Mouse (Mus musculus): Measurements from ENCODE around the gene 6330403K07Rik. TPM values are rescaled to one million over a fixed set of nuclear protein-coding genes. Genes with fewer than 3 reads are reported as not detected.
A peak's percentile ranks its signal among the peaks of the same experiment; 100 is the strongest.

The 6330403K07Rik gene
- polyA plus RNA-seq, 1 experiment from 2014 or later = 58.8 TPM

GRCm38 (mm10) chr11:71019201-71020068 is 13.9 kb downstream of the 6330403K07Rik start, which contains the start of the genes Mis12 and Derl2:
Gene Mis12, plus strand, starts transcription at chr11:71019611.
Gene Derl2, minus strand, starts transcription at chr11:71019841.
- Histone ChIP-seq H3K27ac (ENCODE audit: low read length) (peak within 1 kb of the TSS; percentile 93), H3K9ac (replicated peaks; ENCODE audit: low read depth, low read length) (peak within 1 kb of the TSS; percentile 77), H3K4me1 (ENCODE audit: control insufficient read depth, insufficient read depth, low read length) (peaks cover 22% of the 10 kb centered on the region), H3K9me3 (ENCODE audit: control insufficient read depth, low read depth, low read length) (no peaks in the 10 kb centered on the region), H3K4me2 (replicated peaks; ENCODE audit: low read depth, low read length) (peak within 1 kb of the TSS; percentile 79), H3K27me3 (ENCODE audit: control insufficient read depth, insufficient read depth, low read length) (no peaks in the 10 kb centered on the region), H3K36me3 (ENCODE audit: control insufficient read depth, insufficient read depth, low read length) (peaks cover 4% of the 10 kb centered on the region; the same call in 1 of the 2 replicates), H3K4me3 (ENCODE audit: low read depth, low read length) (peak within 1 kb of the TSS; percentile 89)
- under 1% methylated on average over 71 of the region's 71 CpGs for WGBS
- ATAC-seq (ENCODE audit: insufficient number of reproducible peaks, insufficient read depth, low FRiP score, low read depth) = peak; percentile 100

DNA sequence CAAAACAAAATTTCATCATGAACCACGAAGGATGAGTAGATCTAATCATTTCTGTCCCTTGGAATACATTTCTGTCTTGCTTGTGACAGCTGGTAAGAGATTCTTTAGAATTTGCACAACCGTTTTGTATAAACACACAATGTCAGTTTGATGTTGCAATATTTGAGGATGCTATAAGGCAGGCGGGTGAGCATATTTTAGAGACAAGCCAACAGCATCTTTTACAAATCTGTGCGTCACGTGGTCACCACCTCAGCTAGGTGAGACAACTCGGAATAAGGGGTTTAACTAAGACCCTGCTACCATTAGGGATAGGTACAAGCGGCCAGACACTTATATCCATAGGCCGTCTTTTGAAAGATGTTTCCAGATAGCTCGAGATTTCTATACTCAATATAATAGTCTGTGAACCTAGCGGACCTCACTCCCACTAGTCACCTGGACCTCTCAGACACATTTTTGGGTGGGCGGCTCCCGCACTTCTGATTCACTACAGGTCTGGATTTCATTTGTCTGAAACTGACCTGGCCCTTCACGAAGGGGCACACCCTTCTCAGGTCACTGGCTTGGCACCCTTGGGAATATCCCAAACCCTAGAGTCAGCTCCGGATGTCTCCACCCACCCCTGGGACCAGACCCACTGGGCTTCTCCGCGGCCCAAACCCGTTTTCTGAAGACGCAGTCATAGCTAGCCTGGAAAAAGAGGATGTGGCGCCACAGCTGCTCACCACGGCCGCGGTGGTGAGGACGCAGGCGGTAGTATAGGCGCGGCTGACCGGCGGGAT is 14.7 kb downstream of the 6330403K07Rik start:
- Histone ChIP-seq H3K4me1 (ENCODE audit: control insufficient read depth, insufficient read depth, low read length) (peaks cover 22% of the 10 kb centered on the region), H3K9me3 (ENCODE audit: control insufficient read depth, low read depth, low read length) (no peaks in the 10 kb centered on the region), H3K36me3 (ENCODE audit: control insufficient read depth, insufficient read depth, low read length) (no peaks in the 10 kb centered on the region; the same call in 1 of the 2 replicates), H3K4me2 (replicated peaks; ENCODE audit: low read depth, low read length) (peak overlapping the region; percentile 54), H3K9ac (replicated peaks; ENCODE audit: low read depth, low read length) (peak overlapping the region; percentile 67), H3K27me3 (ENCODE audit: control insufficient read depth, insufficient read depth, low read length) (no peaks in the 10 kb centered on the region), H3K4me3 (ENCODE audit: low read depth, low read length) (peak overlapping the region; percentile 89), H3K27ac (ENCODE audit: low read length) (peak overlapping the region; percentile 56)
- 5% methylated on average over 28 of the region's 28 CpGs for WGBS
- ATAC-seq (ENCODE audit: insufficient number of reproducible peaks, insufficient read depth, low FRiP score, low read depth) = peak; percentile 8

- peaks cover 22% of the 10 kb centered on the region for H3K4me1 ChIP-seq (ENCODE audit: control insufficient read depth, insufficient read depth, low read length)
- H3K9me3 ChIP-seq (ENCODE audit: control insufficient read depth, low read depth, low read length) = no peaks in the 10 kb centered on the region
- peaks cover 10% of the 10 kb centered on the region for H3K36me3 ChIP-seq (ENCODE audit: control insufficient read depth, insufficient read depth, low read length)
- H3K4me3 ChIP-seq (ENCODE audit: low read depth, low read length) = no peak overlapping the region
- H3K9ac ChIP-seq (replicated peaks; ENCODE audit: low read depth, low read length) = no peak overlapping the region
- H3K27me3 ChIP-seq (ENCODE audit: control insufficient read depth, insufficient read depth, low read length) = no peaks in the 10 kb centered on the region
- ATAC-seq (ENCODE audit: insufficient number of reproducible peaks, insufficient read depth, low FRiP score, low read depth) = no peak
- H3K27ac ChIP-seq (ENCODE audit: low read length) = no peak overlapping the region
- 85% methylated on average over 1 of the region's 1 CpGs for WGBS
- no peak overlapping the region for H3K4me2 ChIP-seq (replicated peaks; ENCODE audit: low read depth, low read length)
Measured at GRCm38 (mm10) chr11:71017051-71017450, 16.3 kb downstream of the 6330403K07Rik start.

GRCm38 (mm10) chr11:71012743-71013142 is 20.6 kb downstream of the 6330403K07Rik start:
- WGBS = 93% methylated on average over 7 of the region's 7 CpGs
- peaks cover 33% of the 10 kb centered on the region for H3K36me3 ChIP-seq (ENCODE audit: control insufficient read depth, insufficient read depth, low read length)

DNA sequence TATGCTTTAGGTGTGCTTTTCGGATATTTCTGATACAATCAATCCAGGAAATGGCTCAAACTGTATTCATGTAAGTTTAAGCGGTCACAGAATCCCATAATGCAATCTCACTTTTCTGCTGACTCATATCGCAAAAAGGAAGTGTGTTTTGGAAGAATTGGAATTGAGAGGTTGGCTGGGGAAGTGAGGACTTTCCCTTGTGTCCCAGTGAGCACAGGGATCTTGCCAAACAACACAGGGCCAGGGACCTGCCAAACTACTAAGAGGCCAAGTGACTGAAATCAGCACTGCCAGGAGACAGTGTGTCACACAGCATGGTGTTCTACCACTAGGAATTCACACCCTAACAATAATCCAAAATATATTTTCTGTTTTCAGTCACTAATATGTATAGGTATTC is 25.0 kb downstream of the 6330403K07Rik start:
- Histone ChIP-seq H3K36me3 (ENCODE audit: control insufficient read depth, insufficient read depth, low read length) (peaks cover 31% of the 10 kb centered on the region), H3K27me3 (ENCODE audit: control insufficient read depth, insufficient read depth, low read length) (no peaks in the 10 kb centered on the region), H3K9ac (replicated peaks; ENCODE audit: low read depth, low read length) (no peak overlapping the region), H3K4me1 (ENCODE audit: control insufficient read depth, insufficient read depth, low read length) (peaks cover 3% of the 10 kb centered on the region; the same call in 1 of the 2 replicates), H3K27ac (ENCODE audit: low read length) (no peak overlapping the region), H3K4me2 (replicated peaks; ENCODE audit: low read depth, low read length) (no peak overlapping the region), H3K4me3 (ENCODE audit: low read depth, low read length) (no peak overlapping the region), H3K9me3 (ENCODE audit: control insufficient read depth, low read depth, low read length) (no peaks in the 10 kb centered on the region)
- 90% methylated on average over 3 of the region's 3 CpGs for WGBS
- ATAC-seq (ENCODE audit: insufficient number of reproducible peaks, insufficient read depth, low FRiP score, low read depth) = no peak

More at GRCm38 (mm10) chr11:71012743-71013142, 20.6 kb downstream of the 6330403K07Rik start:
- H3K9me3 ChIP-seq (ENCODE audit: control insufficient read depth, low read depth, low read length) = no peaks in the 10 kb centered on the region
- ATAC-seq (ENCODE audit: insufficient number of reproducible peaks, insufficient read depth, low FRiP score, low read depth) = no peak
- H3K4me3 ChIP-seq (ENCODE audit: low read depth, low read length) = no peak overlapping the region
- no peak overlapping the region for H3K4me2 ChIP-seq (replicated peaks; ENCODE audit: low read depth, low read length)
- H3K9ac ChIP-seq (replicated peaks; ENCODE audit: low read depth, low read length) = no peak overlapping the region
- peaks cover 6% of the 10 kb centered on the region; the same call in 1 of the 2 replicates for H3K4me1 ChIP-seq (ENCODE audit: control insufficient read depth, insufficient read depth, low read length)
- no peaks in the 10 kb centered on the region for H3K27me3 ChIP-seq (ENCODE audit: control insufficient read depth, insufficient read depth, low read length)
- no peak overlapping the region for H3K27ac ChIP-seq (ENCODE audit: low read length)

DNA sequence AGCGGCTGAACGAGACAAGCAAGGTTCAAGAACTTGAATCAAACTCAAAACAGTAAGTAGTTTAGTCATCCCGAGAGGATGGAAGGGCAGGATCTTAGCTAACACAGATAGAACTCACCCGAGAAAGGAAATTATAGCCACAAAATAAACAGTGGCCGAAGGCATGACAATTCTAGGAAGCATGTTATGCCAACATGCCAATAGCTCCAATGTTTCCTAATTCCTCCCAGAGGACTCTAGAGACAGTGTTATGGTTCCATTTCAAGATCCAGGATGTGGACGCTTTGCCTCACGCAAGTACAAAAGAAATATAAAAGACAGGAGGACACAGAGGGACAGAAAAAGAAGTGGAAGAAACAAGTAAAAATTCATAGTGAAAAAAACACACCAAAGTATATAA is 25.5 kb downstream of the 6330403K07Rik start:
- Histone ChIP-seq H3K9ac (replicated peaks; ENCODE audit: low read depth, low read length) (no peak overlapping the region), H3K27me3 (ENCODE audit: control insufficient read depth, insufficient read depth, low read length) (no peaks in the 10 kb centered on the region), H3K4me3 (ENCODE audit: low read depth, low read length) (no peak overlapping the region), H3K27ac (ENCODE audit: low read length) (no peak overlapping the region), H3K36me3 (ENCODE audit: control insufficient read depth, insufficient read depth, low read length) (peaks cover 28% of the 10 kb centered on the region), H3K9me3 (ENCODE audit: control insufficient read depth, low read depth, low read length) (no peaks in the 10 kb centered on the region), H3K4me2 (replicated peaks; ENCODE audit: low read depth, low read length) (no peak overlapping the region), H3K4me1 (ENCODE audit: control insufficient read depth, insufficient read depth, low read length) (peaks cover 8% of the 10 kb centered on the region)
- 91% methylated on average over 7 of the region's 7 CpGs for WGBS
- ATAC-seq (ENCODE audit: insufficient number of reproducible peaks, insufficient read depth, low FRiP score, low read depth) = no peak

DNA sequence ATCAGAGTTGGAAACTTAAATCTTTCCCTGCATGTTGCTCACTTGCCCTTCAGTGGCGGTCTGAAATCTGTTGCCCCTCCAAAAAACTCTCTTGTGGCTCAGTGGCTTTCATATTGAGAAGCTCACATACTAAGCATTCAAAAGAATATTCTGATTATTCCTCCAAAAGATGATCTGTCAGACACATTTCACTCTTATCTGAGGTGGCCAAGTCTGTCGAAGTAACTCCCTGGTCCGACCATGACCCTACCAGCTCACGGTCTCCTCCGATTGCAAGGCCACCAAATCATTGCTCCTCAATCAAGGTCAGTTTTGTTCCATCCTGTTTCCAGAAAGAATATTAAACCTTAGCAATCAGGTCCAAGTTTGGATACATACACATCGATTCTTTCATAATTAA is 26.3 kb downstream of the 6330403K07Rik start:
- Histone ChIP-seq H3K4me1 (ENCODE audit: control insufficient read depth, insufficient read depth, low read length) (peaks cover 14% of the 10 kb centered on the region), H3K27ac (ENCODE audit: low read length) (no peak overlapping the region), H3K4me2 (replicated peaks; ENCODE audit: low read depth, low read length) (no peak overlapping the region), H3K27me3 (ENCODE audit: control insufficient read depth, insufficient read depth, low read length) (no peaks in the 10 kb centered on the region), H3K4me3 (ENCODE audit: low read depth, low read length) (no peak overlapping the region), H3K36me3 (ENCODE audit: control insufficient read depth, insufficient read depth, low read length) (peaks cover 23% of the 10 kb centered on the region), H3K9ac (replicated peaks; ENCODE audit: low read depth, low read length) (no peak overlapping the region), H3K9me3 (ENCODE audit: control insufficient read depth, low read depth, low read length) (no peaks in the 10 kb centered on the region)
- ATAC-seq (ENCODE audit: insufficient number of reproducible peaks, insufficient read depth, low FRiP score, low read depth) = no peak
- WGBS = 95% methylated on average over 6 of the region's 6 CpGs

- ATAC-seq (ENCODE audit: insufficient number of reproducible peaks, insufficient read depth, low FRiP score, low read depth) = no peak
Measured at GRCm38 (mm10) chr11:71005046-71005445, 28.3 kb downstream of the 6330403K07Rik start.

More at GRCm38 (mm10) chr11:71005046-71005445, 28.3 kb downstream of the 6330403K07Rik start:
- Histone ChIP-seq H3K9ac (replicated peaks; ENCODE audit: low read depth, low read length) (0 out of 2 replicates have a peak overlapping the region, but pooled peaks have one; percentile 1), H3K9me3 (ENCODE audit: control insufficient read depth, low read depth, low read length) (no peaks in the 10 kb centered on the region), H3K27me3 (ENCODE audit: control insufficient read depth, insufficient read depth, low read length) (no peaks in the 10 kb centered on the region), H3K4me2 (replicated peaks; ENCODE audit: low read depth, low read length) (peak overlapping the region; percentile 29), H3K36me3 (ENCODE audit: control insufficient read depth, insufficient read depth, low read length) (peaks cover 9% of the 10 kb centered on the region), H3K4me1 (ENCODE audit: control insufficient read depth, insufficient read depth, low read length) (peaks cover 14% of the 10 kb centered on the region), H3K27ac (ENCODE audit: low read length) (no peak overlapping the region), H3K4me3 (ENCODE audit: low read depth, low read length) (peak overlapping the region; percentile 84)
- WGBS = 56% methylated on average over 5 of the region's 5 CpGs
